Mouse (Mus musculus) MN1 (cell line): ENCODE results near the gene Zfp993.
"Not testable (repeated sequence)": the region's sequence is repeated elsewhere in the genome, so short reads cannot be mapped to it uniquely, and the experiment has no call there.

Experiments
- DNase-seq: peaks from one replicate; pipeline ENCODE4 v3.0.0-alpha.2; 2016; ENCODE audit warnings: low spot score

Zfp993 gene

DNA sequence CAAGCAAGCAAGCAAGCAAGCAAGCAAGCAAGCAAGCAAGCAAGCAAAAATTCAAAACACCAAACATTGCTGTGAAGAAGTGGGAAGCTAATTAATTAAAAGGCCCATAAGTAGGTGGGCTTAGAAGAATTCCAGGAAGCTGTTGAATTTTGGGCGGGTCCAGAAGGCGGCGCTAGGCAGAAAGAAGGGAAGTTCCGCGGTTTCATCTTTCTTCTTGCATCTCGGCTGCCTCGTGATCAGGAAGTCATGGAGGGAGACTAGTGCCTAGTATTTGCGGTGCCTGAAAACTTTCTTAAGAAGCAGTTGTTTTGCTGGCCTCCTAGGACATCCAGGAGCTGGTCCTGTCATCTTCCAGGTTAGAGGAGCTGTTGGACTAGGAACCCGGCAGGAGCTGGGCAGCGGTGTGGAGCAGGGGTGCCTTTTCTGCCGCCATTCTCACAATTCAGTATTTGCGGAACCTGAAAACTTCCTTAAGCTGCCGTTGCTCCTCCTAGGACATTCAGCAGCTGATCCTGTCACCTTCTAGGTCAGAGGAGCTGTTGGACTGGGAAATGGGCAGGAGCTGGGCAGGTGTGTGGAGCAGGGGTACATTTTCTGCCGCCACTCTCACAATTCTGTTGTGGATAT, at the start of gene Zfp993:
Gene Zfp993, plus strand, starts transcription at position 188 of the 627 bp plus-strand sequence.
- DNase-seq = not testable (repeated sequence)

GRCm38 (mm10) chr4:146579905-146580873, 30.6 kb upstream of the Zfp993 start:
- not testable (repeated sequence) for DNase-seq

DNA sequence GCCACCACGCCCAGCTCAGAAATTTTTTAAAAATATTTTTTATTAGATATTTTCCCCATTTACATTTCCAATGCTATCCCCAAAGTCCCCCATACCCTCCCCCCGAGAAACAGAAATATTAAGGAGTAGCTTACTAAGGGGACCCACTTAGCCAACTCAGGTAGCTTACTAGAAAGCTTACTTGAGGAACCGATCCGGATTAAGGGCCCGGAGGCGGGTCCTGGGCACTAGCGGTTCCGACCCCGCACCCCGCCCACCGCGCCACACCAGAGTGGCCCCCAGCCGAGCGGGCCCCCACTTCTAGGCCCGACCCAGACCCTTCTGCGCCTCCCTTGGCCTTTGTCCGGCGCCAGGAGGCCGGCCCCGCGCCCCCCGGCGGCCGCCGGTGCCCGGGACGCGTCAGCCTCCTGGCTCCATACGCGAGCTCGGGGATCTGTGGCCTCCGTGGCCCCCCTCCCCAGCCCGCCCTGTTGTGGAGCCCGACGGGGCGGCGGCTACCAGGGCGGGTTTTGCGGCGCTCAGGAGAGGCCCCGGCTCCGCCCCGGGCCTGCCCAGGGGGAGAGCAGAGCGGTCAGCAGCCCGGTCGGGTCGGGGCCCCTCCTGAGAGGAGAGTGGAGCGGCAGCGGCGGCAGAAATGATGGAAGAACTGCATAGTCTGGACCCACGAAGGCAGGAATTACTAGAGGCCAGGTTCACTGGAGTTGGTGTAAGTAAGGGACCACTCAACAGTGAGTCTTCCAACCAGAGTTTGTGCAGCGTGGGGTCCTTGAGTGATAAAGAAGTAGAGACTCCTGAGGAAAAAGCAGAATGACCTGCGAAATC, 7.0 kb upstream of the Zfp993 start:
- DNase-seq = not testable (repeated sequence)

DNA sequence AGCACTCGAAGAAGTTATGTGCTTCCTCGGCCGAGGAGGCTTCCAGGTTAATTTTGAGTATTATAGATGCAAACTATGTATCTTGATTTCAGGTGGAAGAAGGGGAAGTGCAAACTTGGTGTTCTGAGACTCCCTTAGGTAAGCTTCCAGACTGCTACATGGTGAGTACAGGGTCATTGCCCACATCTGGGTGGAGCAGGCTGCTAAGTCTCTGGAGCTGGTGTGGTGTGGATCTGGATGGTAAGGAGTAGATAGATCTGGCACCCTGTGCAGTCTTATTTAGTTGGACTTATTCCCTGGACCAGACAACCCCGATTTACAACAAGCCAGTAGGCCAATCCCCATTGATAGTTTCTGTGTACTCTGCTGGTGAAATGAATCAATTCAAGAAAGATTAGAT, 33.6 kb downstream of the Zfp993 start:
- DNase-seq = not testable (repeated sequence)

DNA sequence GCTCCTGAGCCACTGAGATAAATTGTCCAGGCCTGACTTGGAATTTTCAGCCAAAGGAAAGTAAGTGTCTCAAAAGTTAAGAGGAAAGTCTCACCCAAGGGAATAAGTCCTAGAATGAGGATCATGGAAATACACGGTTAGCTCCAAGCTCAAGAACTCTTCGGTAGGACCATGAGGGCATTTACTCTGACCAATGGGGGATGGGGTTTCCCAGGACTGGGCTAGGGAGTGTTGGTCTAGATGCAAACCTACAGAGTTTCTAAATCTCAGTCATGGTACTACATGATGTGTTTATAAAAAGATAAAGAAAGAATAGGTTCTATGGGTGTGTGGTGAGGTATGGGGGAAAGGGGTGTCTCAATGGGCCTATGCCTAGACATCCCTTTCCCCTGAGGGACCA, 38.9 kb downstream of the Zfp993 start:
- not testable (repeated sequence) for DNase-seq

GRCm38 (mm10) chr4:146650115-146650514, 39.4 kb downstream of the Zfp993 start:
- not testable (repeated sequence) for DNase-seq

- DNase-seq = not testable (repeated sequence)
These were observed 39.9 kb downstream of the Zfp993 start for GRCm38 (mm10) chr4:146650639-146651038.
